Mouse (Mus musculus) left cerebral cortex, adult 2 months (tissue): ENCODE measurements at regions not wholly inside any gene's neighbourhood (a gene's known extent, or its start where the extent isn't known, plus 50 kb on each side); places are given as distances from the start of the nearest gene placed in this dataset.

Source experiments
- DNase-seq, 2 experiments: peaks; one replicate each; pipeline ENCODE4 v3.0.0; 2021 to 2022; ENCODE audit warnings: low spot score in 2 of 2, mixed read lengths in 1 of 2; ENCODE audit errors: extremely low spot score in 1 of 2
- H3K27ac ChIP-seq: fragments of 200-600 bp; 2 replicates; pipeline ENCODE4 v1.8.1; 2022
- H3K4me3 ChIP-seq: fragments of 200-600 bp; 2 replicates; pipeline ENCODE4 v1.8.1; 2022
- CTCF ChIP-seq: fragments of 200-600 bp; IDR thresholded peaks from 2 replicates; pipeline ENCODE4 v1.8.1; 2022; ENCODE audit warnings: antibody characterized with exemption, mild to moderate bottlenecking, moderate library complexity
- intact Hi-C: fragments of 180-260 bp; cut with DNase I; formaldehyde crosslinking; loops from one replicate; pipeline ENCODE4 v1.15.1; 2025

DNA sequence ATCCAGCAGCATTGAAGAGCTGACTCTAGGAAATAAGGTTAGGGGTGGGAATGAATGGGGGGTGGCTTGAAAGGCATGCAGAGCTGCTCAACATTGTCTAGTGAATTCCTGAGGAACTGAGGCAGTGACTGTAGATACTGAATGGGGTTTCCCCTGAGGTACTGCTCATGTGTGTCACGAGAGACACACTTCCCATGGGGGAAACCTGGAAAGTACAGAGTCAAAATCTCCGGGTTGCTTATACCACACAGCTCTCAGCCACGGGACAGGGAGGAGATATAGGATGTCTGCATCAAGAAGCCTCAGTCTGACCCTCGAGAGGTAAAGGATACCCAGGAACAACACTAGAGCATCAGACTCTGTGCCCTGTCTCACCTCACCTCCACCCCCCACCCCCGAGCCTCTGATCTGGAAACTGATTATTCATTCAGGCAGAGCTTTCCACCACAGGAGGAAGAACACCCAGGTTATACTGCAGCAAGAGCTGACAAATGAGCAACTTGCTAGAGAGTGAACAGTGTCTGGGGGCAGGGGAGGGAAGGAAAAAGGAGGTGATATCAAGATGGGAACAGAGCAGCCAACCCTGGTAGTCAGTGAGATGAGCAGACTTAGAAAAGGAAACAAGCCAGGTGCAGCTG lies 102.3 kb upstream of the Nfe2l3 start:
- Histone ChIP-seq H3K4me3 (no peak overlapping the region), H3K27ac (no peak overlapping the region)
- DNase-seq: no peak
- intact Hi-C loops: no loop called here
- TF ChIP-seq CTCF: no peak

GRCm38 (mm10) chr6:51332841-51333240 lies 99.6 kb upstream of the Nfe2l3 start:
- Histone ChIP-seq H3K27ac (no peak overlapping the region), H3K4me3 (no peak overlapping the region)
- DNase-seq: no peak
- no peak for TF ChIP-seq CTCF
- intact Hi-C loops: no loop called here

GRCm38 (mm10) chr6:51333722-51334360 lies 98.6 kb upstream of the Nfe2l3 start:
- no peak overlapping the region for H3K4me3 ChIP-seq
- intact Hi-C loops: no loop called here
- H3K27ac ChIP-seq: no peak overlapping the region
- TF ChIP-seq CTCF: no peak
- no peak for DNase-seq

DNA sequence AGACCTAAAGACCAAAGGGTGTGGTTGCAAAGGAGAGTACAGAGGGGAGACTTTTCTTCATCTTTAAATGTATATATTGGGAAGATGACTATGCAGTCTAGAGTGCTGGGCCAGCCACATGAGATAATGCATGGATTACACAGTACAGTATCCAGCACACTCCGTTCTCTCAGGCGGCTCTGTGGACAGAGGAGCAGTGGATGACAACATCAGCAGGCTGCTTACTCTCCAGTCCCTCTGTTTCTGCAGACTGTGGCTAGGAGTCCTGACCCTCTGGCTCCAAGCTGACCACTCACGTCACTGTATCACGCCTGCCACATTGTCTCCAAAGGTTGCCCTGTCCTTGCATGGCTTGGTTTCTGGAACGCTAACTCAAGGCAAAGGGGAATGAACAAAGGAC lies 97.2 kb upstream of the Nfe2l3 start:
- DNase-seq: no peak
- no peak for TF ChIP-seq CTCF
- intact Hi-C loops: no loop called here
- Histone ChIP-seq H3K27ac (no peak overlapping the region), H3K4me3 (no peak overlapping the region)

GRCm38 (mm10) chr6:51339301-51339700 lies 93.2 kb upstream of the Nfe2l3 start:
- Histone ChIP-seq H3K4me3 (no peak overlapping the region), H3K27ac (no peak overlapping the region)
- no peak for TF ChIP-seq CTCF
- intact Hi-C loops: no loop called here
- DNase-seq: no peak

GRCm38 (mm10) chr6:51347721-51348120 lies 84.7 kb upstream of the Nfe2l3 start:
- no peak overlapping the region for H3K4me3 ChIP-seq
- no peak for TF ChIP-seq CTCF
- no peak overlapping the region for H3K27ac ChIP-seq
- intact Hi-C loops: no loop called here
- DNase-seq: no peak

GRCm38 (mm10) chr6:51349771-51350170 lies 82.7 kb upstream of the Nfe2l3 start:
- TF ChIP-seq CTCF: no peak

DNA sequence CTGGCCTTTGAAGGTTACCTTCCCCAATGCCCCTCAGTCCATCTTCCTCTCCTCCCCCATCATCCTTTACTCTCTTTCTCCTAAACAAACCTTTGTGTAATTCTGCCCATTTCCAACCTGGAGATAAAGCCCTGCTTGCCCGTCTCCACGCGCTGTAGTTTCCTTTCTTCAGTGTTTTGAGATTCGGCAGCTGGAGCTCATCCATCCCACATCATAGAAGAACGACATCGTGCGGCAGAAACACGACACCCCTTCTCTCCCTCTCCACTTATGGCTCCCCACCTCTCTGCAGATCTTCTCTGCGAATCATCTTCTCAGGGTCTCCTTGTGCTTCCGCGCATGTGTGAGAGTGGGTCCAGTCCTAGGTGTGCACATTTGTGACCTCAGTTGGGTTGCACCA lies 77.4 kb upstream of the Nfe2l3 start:
- DNase-seq: no peak
- no peak overlapping the region for H3K4me3 ChIP-seq
- no peak for TF ChIP-seq CTCF
- H3K27ac ChIP-seq: no peak overlapping the region
- intact Hi-C loops: no loop called here

More at GRCm38 (mm10) chr6:51349771-51350170, 82.7 kb upstream of the Nfe2l3 start:
- Histone ChIP-seq H3K27ac (no peak overlapping the region), H3K4me3 (no peak overlapping the region)
- no peak for DNase-seq
- intact Hi-C loops: no loop called here

- DNase-seq: no peak
- H3K4me3 ChIP-seq: no peak overlapping the region
- intact Hi-C loops: loop anchor here (1.0 to 5.0 kb wide), 2 partner anchors 89 to 152 kb away; no protein-coding TSS in a partner anchor
- TF ChIP-seq CTCF: no peak
- no peak overlapping the region for H3K27ac ChIP-seq
Measured at GRCm38 (mm10) chr6:51361611-51362180, 70.8 kb upstream of the Nfe2l3 start.

DNA sequence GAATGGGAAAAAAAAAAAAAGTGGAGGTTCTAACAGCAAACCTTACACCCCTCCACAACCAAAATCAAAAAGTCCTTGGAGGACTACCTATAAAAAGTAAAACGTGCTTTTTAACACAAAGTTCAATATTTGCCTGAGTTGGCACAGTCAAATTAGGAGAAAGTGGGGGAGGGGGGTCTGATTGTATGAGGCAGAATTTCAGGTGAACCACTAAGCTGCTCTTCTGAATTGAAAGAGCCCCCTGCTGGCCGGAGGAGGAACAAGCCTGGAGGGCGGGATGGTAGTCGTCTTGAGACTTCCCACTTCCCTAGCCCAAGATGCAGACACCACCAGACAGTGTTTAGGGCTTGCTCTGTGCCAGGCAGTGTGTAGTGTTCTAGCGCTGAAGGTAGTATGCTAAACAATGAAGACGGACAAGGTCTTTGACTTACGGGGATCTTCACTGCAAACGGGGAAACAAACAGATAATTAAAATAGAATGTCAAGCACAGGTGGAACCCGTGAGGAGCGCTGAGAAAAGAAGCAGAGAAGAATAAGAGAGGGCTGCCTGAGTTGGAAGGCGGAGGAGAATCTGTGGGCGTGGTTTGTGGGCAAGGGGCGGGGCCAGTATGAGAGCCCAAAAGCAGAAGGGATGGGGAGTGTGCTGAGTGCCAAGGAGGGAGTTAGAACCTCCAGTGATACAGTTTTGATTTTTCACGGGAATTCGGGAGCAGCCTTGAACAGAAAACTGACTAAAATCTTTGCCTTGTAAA lies 69.8 kb upstream of the Nfe2l3 start:
- Histone ChIP-seq H3K27ac (no peak overlapping the region), H3K4me3 (peak overlapping the region; percentile 5; the same call in 1 of the 2 replicates)
- peak; percentile 76 to 87 for DNase-seq
- TF ChIP-seq CTCF: peak; percentile 88
- intact Hi-C loops: loop anchor here (1.0 to 5.0 kb wide), 2 partner anchors 90 to 153 kb away; no protein-coding TSS in a partner anchor

DNA sequence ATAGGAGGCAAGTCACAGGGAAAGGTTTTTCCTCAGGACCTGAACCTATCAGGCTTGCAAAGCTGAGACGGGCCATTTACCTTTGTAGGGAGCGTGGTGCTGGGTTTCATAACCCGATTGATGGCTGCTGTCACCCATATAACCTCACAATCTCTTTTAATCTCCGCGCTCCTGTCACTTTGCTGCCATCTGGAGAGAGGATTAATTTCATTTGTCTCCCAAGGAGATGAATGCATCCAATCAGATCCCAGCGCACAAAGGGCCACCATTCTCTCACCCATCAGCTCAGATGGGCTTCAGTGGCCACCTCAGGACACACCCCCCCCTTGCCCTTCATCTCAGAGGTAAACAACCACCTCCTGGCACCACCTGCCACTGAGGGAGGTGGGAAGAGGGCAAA lies 67.7 kb upstream of the Nfe2l3 start:
- Histone ChIP-seq H3K27ac (no peak overlapping the region), H3K4me3 (no peak overlapping the region)
- no peak for TF ChIP-seq CTCF
- DNase-seq: no peak
- intact Hi-C loops: loop anchor here (5.0 kb wide), 1 partner anchor 92 kb away; no protein-coding TSS in a partner anchor

GRCm38 (mm10) chr6:51369771-51370170 lies 62.7 kb upstream of the Nfe2l3 start:
- no peak overlapping the region for H3K27ac ChIP-seq
- intact Hi-C loops: no loop called here
- no peak overlapping the region for H3K4me3 ChIP-seq

More at GRCm38 (mm10) chr6:51369771-51370170, 62.7 kb upstream of the Nfe2l3 start:
- no peak for DNase-seq
- no peak for TF ChIP-seq CTCF
